Mouse (Mus musculus) heart, adult 2 months (tissue): ENCODE results near the gene Foxp1. TPM values are rescaled to one million over a fixed set of nuclear protein-coding genes. Genes with fewer than 3 reads are reported as not detected.

Experiments
- DNase-seq, 2 experiments: peaks; one replicate each; pipeline ENCODE4 v3.0.0; 2021
- H3K27ac ChIP-seq: fragments of 200-600 bp; 2 replicates; pipeline ENCODE4 v1.8.1; 2022
- H3K27me3 ChIP-seq: fragments of 200-500 bp; 2 replicates; pipeline ENCODE4 v1.6.1; 2012; ENCODE audit warnings: mild to moderate bottlenecking, low read length, inconsistent platforms, mixed read lengths; ENCODE audit not compliant: control insufficient read depth, insufficient read depth
- H3K36me3 ChIP-seq: fragments of 200-500 bp; 2 replicates; pipeline ENCODE4 v1.6.1; 2012; ENCODE audit warnings: low read length, inconsistent platforms; ENCODE audit not compliant: control insufficient read depth, insufficient read depth
- H3K4me1 ChIP-seq: fragments of 200-500 bp; 2 replicates; pipeline ENCODE4 v1.6.1; 2011; ENCODE audit warnings: low read length; ENCODE audit not compliant: control insufficient read depth, insufficient read depth
- H3K4me3 ChIP-seq: fragments of 200-600 bp; 2 replicates; pipeline ENCODE4 v1.8.1; 2022
- H3K79me2 ChIP-seq: fragments of 200-500 bp; replicated peaks from 2 replicates; pipeline ENCODE4 v1.6.1; 2012; ENCODE audit warnings: mild to moderate bottlenecking, inconsistent platforms, low read length, moderate library complexity, mixed read lengths; ENCODE audit not compliant: control insufficient read depth, insufficient read depth
- H3K9ac ChIP-seq: fragments of 200-500 bp; 2 replicates; pipeline ENCODE4 v1.6.1; 2012; ENCODE audit warnings: low read depth, mild to moderate bottlenecking, control low read depth, inconsistent platforms, low read length, mixed read lengths
- CTCF ChIP-seq: fragments of 200-600 bp; IDR thresholded peaks from 2 replicates; pipeline ENCODE4 v1.8.1; 2022; ENCODE audit warnings: antibody characterized with exemption, mild to moderate bottlenecking, moderate library complexity
- EP300 ChIP-seq: fragments of 200-500 bp; IDR thresholded peaks from 2 replicates; pipeline ENCODE4 v1.6.1; 2011; ENCODE audit warnings: low read depth, low read length, control low read depth; ENCODE audit not compliant: insufficient read depth
- POLR2A ChIP-seq: fragments of 200-500 bp; IDR thresholded peaks from 2 replicates; pipeline ENCODE4 v1.6.1; 2011; ENCODE audit warnings: mild to moderate bottlenecking, low read depth, low read length, control low read depth; ENCODE audit not compliant: insufficient read depth
- WGBS: fragments of 180-500 bp; shearing (Covaris S2); methylation state at CpG from one replicate; pipeline ENCODE4 v1.1.7; 2018; 5-methylcytosine and 5-hydroxymethylcytosine counted together
- intact Hi-C: fragments of 180-260 bp; cut with DNase I; formaldehyde crosslinking; loops from one replicate; pipeline ENCODE4 v1.15.1; 2025
- polyA plus RNA-seq: library from polyadenylated mRNA; depleted of rRNA; stranded (reverse); fragments of >200 nt; gene quantifications from 2 replicates; pipeline ENCODE4 v1.2.3, GENCODE M21; 2012
- total RNA-seq, 2 experiments: library from RNA; stranded (reverse); gene quantifications; 2 replicates each; pipeline ENCODE4 v1.2.3; 2021

Foxp1 gene
- total and polyA plus RNA-seq, 3 experiments: 22.9 to 31.6 (median 26.4) TPM

DNA sequence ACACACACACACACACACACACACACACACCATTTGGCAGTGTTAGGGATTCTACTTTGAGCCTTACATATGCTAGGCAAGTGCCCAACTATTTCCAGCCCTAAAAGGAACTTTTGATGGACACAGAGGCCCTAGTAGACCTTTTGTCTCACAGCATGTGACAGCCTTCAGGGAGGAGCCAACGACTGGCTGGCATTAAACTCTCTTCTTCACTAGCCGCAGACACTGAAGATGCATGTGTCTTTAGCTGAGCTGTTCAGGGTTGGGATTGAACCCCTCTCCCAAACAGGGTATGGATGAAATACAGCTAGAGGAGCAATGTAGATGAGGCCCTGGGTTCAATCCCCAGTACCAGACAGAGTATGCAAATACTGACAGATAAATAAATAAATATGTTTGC lies 428.7 kb downstream of the Foxp1 start:
- H3K79me2 ChIP-seq: no peaks in the 10 kb centered on the region
- H3K4me1 ChIP-seq: peaks cover 9% of the 10 kb centered on the region
- TF ChIP-seq POLR2A (peak; percentile 51; the same call in 1 of the 2 replicates), CTCF (no peak), EP300 (0 out of 2 replicates have a peak, but pooled peaks have one; percentile 10)
- 19% methylated on average over 2 of the region's 2 CpGs for WGBS
- no peaks in the 10 kb centered on the region for H3K27me3 ChIP-seq
- DNase-seq: no peak
- H3K9ac ChIP-seq: no peak overlapping the region
- peak overlapping the region; percentile 92 for H3K27ac ChIP-seq
- peaks cover 6% of the 10 kb centered on the region; the same call in 1 of the 2 replicates for H3K36me3 ChIP-seq
- no peak overlapping the region for H3K4me3 ChIP-seq
- intact Hi-C loops: no loop called here

DNA sequence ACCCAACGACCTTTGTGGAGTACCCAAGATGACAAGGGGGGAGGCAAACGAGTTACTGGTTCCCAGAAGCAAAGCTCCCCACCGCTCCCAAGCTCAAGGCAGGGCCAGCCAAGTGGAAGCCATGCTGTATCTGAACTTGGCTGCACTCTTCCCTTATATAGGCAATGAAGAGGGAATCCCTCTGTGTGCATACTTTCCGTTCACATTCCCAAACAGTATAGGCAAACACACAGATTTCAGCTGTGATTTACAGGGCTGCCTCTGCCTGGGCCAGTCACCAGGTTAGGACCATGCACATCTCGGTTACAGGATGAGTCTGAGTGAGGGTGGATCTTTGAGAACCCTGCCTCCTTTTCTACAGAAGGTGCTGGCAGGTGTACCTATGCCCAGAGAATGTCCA lies 429.3 kb downstream of the Foxp1 start:
- Histone ChIP-seq H3K27ac (peak overlapping the region; percentile 26; the same call in 1 of the 2 replicates), H3K9ac (no peak overlapping the region), H3K4me3 (no peak overlapping the region), H3K36me3 (peaks cover 6% of the 10 kb centered on the region; the same call in 1 of the 2 replicates), H3K79me2 (no peaks in the 10 kb centered on the region), H3K4me1 (peaks cover 9% of the 10 kb centered on the region), H3K27me3 (no peaks in the 10 kb centered on the region)
- 56% methylated on average over 5 of the region's 5 CpGs for WGBS
- no peak for DNase-seq
- TF ChIP-seq EP300: no peak
- TF ChIP-seq POLR2A: no peak
- TF ChIP-seq CTCF: no peak
- intact Hi-C loops: no loop called here

DNA sequence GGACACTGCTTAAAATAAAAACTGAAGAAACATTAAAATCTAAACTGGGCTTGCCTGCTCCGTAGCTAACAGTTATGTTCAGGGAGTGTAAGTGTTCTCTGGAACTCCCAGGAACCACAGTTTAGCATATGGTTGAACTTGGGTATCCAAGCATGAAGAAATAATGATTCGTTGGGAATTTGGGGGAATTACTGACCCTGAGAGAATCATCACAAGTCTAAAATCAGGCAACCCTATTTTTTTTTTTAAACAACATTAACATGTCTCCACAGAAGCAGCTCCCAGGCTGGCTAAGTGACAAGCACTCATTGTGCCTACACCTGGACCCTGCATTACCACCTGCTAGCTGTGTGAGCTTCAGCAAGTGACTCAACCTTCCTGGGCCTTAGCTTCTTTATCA lies 430.7 kb downstream of the Foxp1 start:
- 86% methylated on average over 2 of the region's 2 CpGs for WGBS
- Histone ChIP-seq H3K4me1 (peaks cover 12% of the 10 kb centered on the region), H3K27me3 (no peaks in the 10 kb centered on the region), H3K9ac (no peak overlapping the region), H3K4me3 (no peak overlapping the region), H3K36me3 (peaks cover 6% of the 10 kb centered on the region; the same call in 1 of the 2 replicates), H3K27ac (no peak overlapping the region), H3K79me2 (no peaks in the 10 kb centered on the region)
- DNase-seq: no peak
- TF ChIP-seq POLR2A (no peak), CTCF (no peak), EP300 (no peak)
- intact Hi-C loops: no loop called here

DNA sequence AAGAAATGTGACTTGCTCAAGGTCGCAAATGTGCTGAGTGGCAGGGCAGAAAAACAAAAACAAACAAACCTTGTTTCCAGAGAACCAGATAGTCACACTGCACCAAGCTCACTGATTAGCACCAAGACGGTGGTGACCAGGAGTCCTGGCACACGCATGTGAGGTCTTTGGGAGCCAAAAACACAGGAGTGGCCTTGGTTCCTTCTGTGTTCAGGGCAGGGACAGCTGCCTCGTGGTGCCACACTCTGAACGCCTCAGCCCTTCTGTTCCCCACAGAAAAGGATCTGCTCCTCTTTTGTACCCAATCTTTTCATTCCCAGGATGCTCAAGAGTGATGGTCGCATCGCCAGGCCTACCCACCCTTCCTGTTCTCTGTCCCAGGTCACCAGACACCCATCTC lies 434.9 kb downstream of the Foxp1 start:
- H3K36me3 ChIP-seq: peaks cover under 1% of the 10 kb centered on the region
- intact Hi-C loops: no loop called here
- H3K79me2 ChIP-seq: no peaks in the 10 kb centered on the region
- 51% methylated on average over 7 of the region's 7 CpGs for WGBS
- H3K27me3 ChIP-seq: no peaks in the 10 kb centered on the region
- no peak overlapping the region for H3K4me3 ChIP-seq
- no peak overlapping the region for H3K9ac ChIP-seq
- TF ChIP-seq POLR2A: no peak
- TF ChIP-seq EP300: no peak
- TF ChIP-seq CTCF: no peak
- DNase-seq: peak in 1 of 2 experiments; percentile 32
- peak overlapping the region; percentile 36; the same call in 1 of the 2 replicates for H3K27ac ChIP-seq
- peaks cover 6% of the 10 kb centered on the region; the same call in 1 of the 2 replicates for H3K4me1 ChIP-seq

DNA sequence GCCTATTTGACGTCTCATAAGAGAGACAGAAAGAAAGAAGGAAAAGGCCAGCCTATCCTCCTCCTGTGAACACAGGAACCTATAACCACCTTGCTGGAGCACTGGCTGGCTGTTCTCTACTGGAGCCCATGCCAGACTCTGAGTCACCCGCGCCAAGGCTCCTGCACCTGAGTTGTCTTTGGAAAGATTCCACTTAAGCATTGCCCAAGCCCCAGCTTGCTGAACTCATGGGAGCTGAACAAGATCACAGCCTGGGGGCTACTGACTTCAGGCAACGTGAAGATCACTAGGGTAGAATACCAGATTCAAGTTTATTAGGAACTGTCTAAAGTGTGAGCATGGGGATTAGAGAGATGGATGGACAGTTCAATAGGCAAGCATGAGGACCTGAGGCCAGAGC lies 437.6 kb downstream of the Foxp1 start:
- intact Hi-C loops: no loop called here
- 65% methylated on average over 4 of the region's 4 CpGs for WGBS
- Histone ChIP-seq H3K4me1 (peaks cover 15% of the 10 kb centered on the region), H3K79me2 (no peaks in the 10 kb centered on the region; the same call in 1 of the 2 replicates), H3K27ac (no peak overlapping the region), H3K9ac (no peak overlapping the region), H3K4me3 (no peak overlapping the region), H3K36me3 (peaks cover 13% of the 10 kb centered on the region), H3K27me3 (no peaks in the 10 kb centered on the region)
- DNase-seq: peak in 1 of 2 experiments; percentile 58
- TF ChIP-seq EP300 (no peak), CTCF (no peak), POLR2A (no peak)

DNA sequence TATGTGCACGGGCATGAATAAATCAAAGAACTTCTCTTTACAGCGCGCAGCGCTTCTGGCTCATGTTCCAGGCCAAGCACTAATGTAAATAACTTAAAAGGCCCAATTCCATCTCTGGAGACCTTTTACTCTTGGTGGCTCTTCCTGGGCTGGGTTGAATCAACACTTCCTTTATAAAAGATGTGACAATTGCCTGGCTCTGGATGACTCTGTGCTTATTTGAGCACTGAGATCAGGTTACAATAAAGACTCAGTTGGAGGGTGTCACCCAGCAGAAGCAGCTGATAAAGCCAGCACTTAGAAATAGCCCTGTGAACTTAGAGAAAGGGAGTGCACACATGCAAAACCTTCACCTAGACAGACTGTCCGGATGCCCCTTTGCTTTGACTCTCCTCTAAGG lies 441.3 kb downstream of the Foxp1 start:
- DNase-seq: no peak
- peaks cover 13% of the 10 kb centered on the region for H3K36me3 ChIP-seq

More for the DNA sequence above, 441.3 kb downstream of the Foxp1 start:
- no peaks in the 10 kb centered on the region for H3K27me3 ChIP-seq
- H3K79me2 ChIP-seq: peaks cover 2% of the 10 kb centered on the region; the same call in 1 of the 2 replicates
- peak overlapping the region; percentile 24; the same call in 1 of the 2 replicates for H3K27ac ChIP-seq
- TF ChIP-seq POLR2A (no peak), CTCF (no peak), EP300 (no peak)
- peaks cover 12% of the 10 kb centered on the region for H3K4me1 ChIP-seq
- H3K4me3 ChIP-seq: no peak overlapping the region
- 0 out of 2 replicates have a peak overlapping the region, but pooled peaks have one; percentile 34 for H3K9ac ChIP-seq
- intact Hi-C loops: no loop called here
- 31% methylated on average over 5 of the region's 5 CpGs for WGBS
